Mouse (Mus musculus): Measurements from ENCODE around the gene Arpp21. TPM values are rescaled to one million over a fixed set of nuclear protein-coding genes. Genes with fewer than 3 reads are reported as not detected.
"Not testable (repeated sequence)": the region's sequence is repeated elsewhere in the genome, so short reads cannot be mapped to it uniquely, and the experiment has no call there.

Gene Arpp21
- polyA plus RNA-seq, 1 experiment from 2014 or later, result 4.7 TPM

- no peaks in the 10 kb centered on the region for H3K27me3 ChIP-seq (ENCODE audit: control insufficient read depth, insufficient read depth, low read length)
- H3K4me1 ChIP-seq (ENCODE audit: control insufficient read depth, insufficient read depth, low read length), result no peaks in the 10 kb centered on the region
- H3K36me3 ChIP-seq (ENCODE audit: control insufficient read depth, insufficient read depth, low read length), result no peaks in the 10 kb centered on the region
- no peak overlapping the region for H3K4me3 ChIP-seq (ENCODE audit: low read depth, low read length)
- H3K4me2 ChIP-seq (ENCODE audit: low read depth, severe bottlenecking), result no peak overlapping the region
- 46% methylated on average over 5 of the region's 5 CpGs for WGBS
- H3K27ac ChIP-seq (replicated peaks; ENCODE audit: low read depth, low read length), result no peak overlapping the region
- no peak for DNase-seq (ENCODE audit: low spot score)
- ATAC-seq (ENCODE audit: insufficient number of reproducible peaks, low FRiP score, low TSS enrichment, low read depth), result no peak
- H3K9me3 ChIP-seq (ENCODE audit: control insufficient read depth, low read length), result no peaks in the 10 kb centered on the region
- no peak overlapping the region for H3K9ac ChIP-seq (ENCODE audit: low read length)
Observed at GRCm38 (mm10) chr9:112070961-112071360, 164.8 kb downstream of the Arpp21 start.

- Histone ChIP-seq H3K4me1 (ENCODE audit: control insufficient read depth, insufficient read depth, low read length) (no peaks in the 10 kb centered on the region), H3K4me3 (ENCODE audit: low read depth, low read length) (no peak overlapping the region), H3K4me2 (ENCODE audit: low read depth, severe bottlenecking) (no peak overlapping the region), H3K9ac (ENCODE audit: low read length) (no peak overlapping the region), H3K27ac (replicated peaks; ENCODE audit: low read depth, low read length) (no peak overlapping the region), H3K27me3 (ENCODE audit: control insufficient read depth, insufficient read depth, low read length) (no peaks in the 10 kb centered on the region), H3K9me3 (ENCODE audit: control insufficient read depth, low read length) (no peaks in the 10 kb centered on the region), H3K36me3 (ENCODE audit: control insufficient read depth, insufficient read depth, low read length) (no peaks in the 10 kb centered on the region)
- 91% methylated on average over 5 of the region's 5 CpGs for WGBS
- ATAC-seq (ENCODE audit: insufficient number of reproducible peaks, low FRiP score, low TSS enrichment, low read depth), result no peak
- no peak for DNase-seq (ENCODE audit: low spot score)
Observed at GRCm38 (mm10) chr9:112068250-112068649, 167.5 kb downstream of the Arpp21 start.

GRCm38 (mm10) chr9:112060696-112061425 is 174.9 kb downstream of the Arpp21 start:
- 69% methylated on average over 6 of the region's 6 CpGs for WGBS
- ATAC-seq (ENCODE audit: insufficient number of reproducible peaks, low FRiP score, low TSS enrichment, low read depth), result no peak
- H3K27me3 ChIP-seq (ENCODE audit: control insufficient read depth, insufficient read depth, low read length), result no peaks in the 10 kb centered on the region
- H3K9ac ChIP-seq (ENCODE audit: low read length), result no peak overlapping the region
- H3K9me3 ChIP-seq (ENCODE audit: control insufficient read depth, low read length), result no peaks in the 10 kb centered on the region
- H3K4me3 ChIP-seq (ENCODE audit: low read depth, low read length), result no peak overlapping the region
- H3K4me1 ChIP-seq (ENCODE audit: control insufficient read depth, insufficient read depth, low read length), result no peaks in the 10 kb centered on the region
- H3K27ac ChIP-seq (replicated peaks; ENCODE audit: low read depth, low read length), result no peak overlapping the region
- DNase-seq (ENCODE audit: low spot score), result no peak
- no peaks in the 10 kb centered on the region for H3K36me3 ChIP-seq (ENCODE audit: control insufficient read depth, insufficient read depth, low read length)
- H3K4me2 ChIP-seq (ENCODE audit: low read depth, severe bottlenecking), result no peak overlapping the region

GRCm38 (mm10) chr9:112054807-112055381 is 180.8 kb downstream of the Arpp21 start:
- no peak for ATAC-seq (ENCODE audit: insufficient number of reproducible peaks, low FRiP score, low TSS enrichment, low read depth)
- Histone ChIP-seq H3K9me3 (ENCODE audit: control insufficient read depth, low read length) (no peaks in the 10 kb centered on the region), H3K4me1 (ENCODE audit: control insufficient read depth, insufficient read depth, low read length) (no peaks in the 10 kb centered on the region), H3K36me3 (ENCODE audit: control insufficient read depth, insufficient read depth, low read length) (no peaks in the 10 kb centered on the region), H3K4me3 (ENCODE audit: low read depth, low read length) (no peak overlapping the region), H3K27me3 (ENCODE audit: control insufficient read depth, insufficient read depth, low read length) (no peaks in the 10 kb centered on the region), H3K4me2 (ENCODE audit: low read depth, severe bottlenecking) (no peak overlapping the region), H3K27ac (replicated peaks; ENCODE audit: low read depth, low read length) (no peak overlapping the region), H3K9ac (ENCODE audit: low read length) (no peak overlapping the region)
- DNase-seq (ENCODE audit: low spot score), result no peak
- WGBS, result 78% methylated on average over 6 of the region's 6 CpGs

DNA sequence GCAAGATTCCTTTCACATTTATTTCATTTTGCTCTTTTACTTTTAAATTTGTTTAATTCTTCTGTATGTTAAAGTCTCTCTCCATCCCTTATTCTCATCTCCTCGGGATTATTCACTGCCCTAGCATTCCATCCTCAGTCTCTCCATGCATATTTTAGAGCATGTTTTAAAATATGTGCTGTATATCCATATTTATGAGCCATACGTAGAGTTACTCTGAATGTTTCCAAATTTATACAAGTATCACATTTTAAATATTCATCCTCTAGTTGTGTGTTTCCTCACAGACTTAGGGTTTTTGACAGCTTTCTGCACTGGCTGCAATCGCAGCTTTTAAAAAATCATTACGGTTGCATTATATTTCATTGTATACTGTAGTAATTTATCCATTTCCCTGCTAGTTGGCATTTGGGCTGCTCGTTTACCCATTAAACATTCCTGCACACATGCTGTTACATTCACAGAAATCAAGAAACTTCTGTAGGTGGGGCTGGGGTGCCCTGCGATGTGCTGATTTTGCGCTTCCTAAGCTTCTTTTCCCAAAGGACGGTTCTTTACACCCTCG is 187.8 kb downstream of the Arpp21 start:
- DNase-seq (ENCODE audit: low spot score), result no peak
- 84% methylated on average over 9 of the region's 9 CpGs for WGBS
- Histone ChIP-seq H3K4me1 (ENCODE audit: control insufficient read depth, insufficient read depth, low read length) (no peaks in the 10 kb centered on the region), H3K36me3 (ENCODE audit: control insufficient read depth, insufficient read depth, low read length) (no peaks in the 10 kb centered on the region), H3K9me3 (ENCODE audit: control insufficient read depth, low read length) (no peaks in the 10 kb centered on the region), H3K27me3 (ENCODE audit: control insufficient read depth, insufficient read depth, low read length) (no peaks in the 10 kb centered on the region), H3K27ac (replicated peaks; ENCODE audit: low read depth, low read length) (no peak overlapping the region), H3K9ac (ENCODE audit: low read length) (no peak overlapping the region), H3K4me2 (ENCODE audit: low read depth, severe bottlenecking) (no peak overlapping the region), H3K4me3 (ENCODE audit: low read depth, low read length) (no peak overlapping the region)
- ATAC-seq (ENCODE audit: insufficient number of reproducible peaks, low FRiP score, low TSS enrichment, low read depth), result no peak

DNA sequence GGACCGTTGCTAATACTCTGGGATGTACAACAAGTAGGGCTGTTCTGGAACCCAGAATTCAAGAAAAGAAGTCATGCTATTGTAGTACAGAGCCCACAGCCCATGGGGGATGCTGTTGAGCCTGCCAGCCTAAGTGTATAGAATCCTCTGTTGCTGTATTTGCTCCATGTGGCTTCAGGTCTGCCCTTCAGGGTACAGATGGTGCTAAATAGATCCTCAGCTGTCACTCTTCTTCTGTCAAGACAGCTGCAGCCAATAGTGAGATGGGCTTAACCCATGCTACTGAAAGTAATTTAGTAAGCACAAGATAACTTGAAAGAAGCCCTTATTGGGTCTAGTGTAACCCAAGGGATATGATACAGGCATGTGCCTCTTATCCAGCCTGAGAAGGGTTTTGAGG is 195.2 kb downstream of the Arpp21 start:
- Histone ChIP-seq H3K4me1 (ENCODE audit: control insufficient read depth, insufficient read depth, low read length) (no peaks in the 10 kb centered on the region), H3K4me2 (ENCODE audit: low read depth, severe bottlenecking) (no peak overlapping the region), H3K4me3 (ENCODE audit: low read depth, low read length) (no peak overlapping the region), H3K27me3 (ENCODE audit: control insufficient read depth, insufficient read depth, low read length) (no peaks in the 10 kb centered on the region), H3K9ac (ENCODE audit: low read length) (no peak overlapping the region), H3K27ac (replicated peaks; ENCODE audit: low read depth, low read length) (no peak overlapping the region), H3K9me3 (ENCODE audit: control insufficient read depth, low read length) (no peaks in the 10 kb centered on the region), H3K36me3 (ENCODE audit: control insufficient read depth, insufficient read depth, low read length) (no peaks in the 10 kb centered on the region)
- ATAC-seq (ENCODE audit: insufficient number of reproducible peaks, low FRiP score, low TSS enrichment, low read depth) (no peak), DNase-seq (ENCODE audit: low spot score) (no peak)
- WGBS, result 81% methylated on average over 1 of the region's 1 CpGs

DNA sequence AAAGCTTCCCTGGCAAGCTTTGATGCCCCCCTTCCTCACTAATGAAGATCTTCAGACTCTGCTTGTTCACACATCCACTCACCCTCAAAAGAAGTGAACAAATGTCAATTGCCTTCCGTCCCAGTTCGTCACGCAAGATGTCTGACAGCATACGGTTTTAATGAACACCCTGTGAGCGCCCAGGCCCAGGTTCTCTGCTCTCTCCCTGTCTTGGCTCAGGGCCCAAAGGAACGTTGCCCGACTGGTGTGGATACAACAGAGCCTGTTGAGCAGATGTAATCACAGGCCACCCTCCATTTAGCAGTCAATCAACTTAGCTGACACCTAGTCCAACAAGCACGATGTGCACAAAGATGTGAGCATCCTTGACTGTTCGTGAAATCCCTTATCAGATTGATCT is 198.0 kb downstream of the Arpp21 start:
- Histone ChIP-seq H3K36me3 (ENCODE audit: control insufficient read depth, insufficient read depth, low read length) (no peaks in the 10 kb centered on the region), H3K4me3 (ENCODE audit: low read depth, low read length) (no peak overlapping the region), H3K27ac (replicated peaks; ENCODE audit: low read depth, low read length) (no peak overlapping the region), H3K9me3 (ENCODE audit: control insufficient read depth, low read length) (no peaks in the 10 kb centered on the region), H3K9ac (ENCODE audit: low read length) (no peak overlapping the region), H3K4me1 (ENCODE audit: control insufficient read depth, insufficient read depth, low read length) (no peaks in the 10 kb centered on the region), H3K4me2 (ENCODE audit: low read depth, severe bottlenecking) (no peak overlapping the region), H3K27me3 (ENCODE audit: control insufficient read depth, insufficient read depth, low read length) (no peaks in the 10 kb centered on the region)
- ATAC-seq (ENCODE audit: insufficient number of reproducible peaks, low FRiP score, low TSS enrichment, low read depth) (no peak), DNase-seq (ENCODE audit: low spot score) (no peak)
- 38% methylated on average over 9 of the region's 9 CpGs for WGBS

GRCm38 (mm10) chr9:112033840-112034239 is 201.9 kb downstream of the Arpp21 start:
- not testable (repeated sequence) for H3K27me3 ChIP-seq (ENCODE audit: control insufficient read depth, insufficient read depth, low read length); H3K4me3 ChIP-seq (ENCODE audit: low read depth, low read length); ATAC-seq (ENCODE audit: insufficient number of reproducible peaks, low FRiP score, low TSS enrichment, low read depth); H3K9ac ChIP-seq (ENCODE audit: low read length); H3K9me3 ChIP-seq (ENCODE audit: control insufficient read depth, low read length); H3K27ac ChIP-seq (replicated peaks; ENCODE audit: low read depth, low read length); H3K4me2 ChIP-seq (ENCODE audit: low read depth, severe bottlenecking); H3K36me3 ChIP-seq (ENCODE audit: control insufficient read depth, insufficient read depth, low read length); H3K4me1 ChIP-seq (ENCODE audit: control insufficient read depth, insufficient read depth, low read length); DNase-seq (ENCODE audit: low spot score)
- WGBS, result 31% methylated on average over 2 of the region's 10 CpGs
